Mouse (Mus musculus) embryo, embryonic 11 days (tissue): ENCODE measurements around the gene Dnajc2.

Experiments used
- DNase-seq: peaks from one replicate; pipeline ENCODE4 v3.0.0-alpha.2; 2015

The Dnajc2 gene

GRCm38 (mm10) chr5:21785053-21785452 is at the start of gene Dnajc2, which contains the start of gene Psmc2:
Gene Dnajc2 (minus strand): TSS chr5:21785251.
Gene Psmc2 (plus strand): TSS chr5:21785283.
- peak; percentile 96 for DNase-seq

- no peak for DNase-seq
Observed at GRCm38 (mm10) chr5:21831761-21832160, 46.7 kb upstream of the Dnajc2 start.

GRCm38 (mm10) chr5:21828855-21829254 is 43.8 kb upstream of the Dnajc2 start:
- no peak for DNase-seq

GRCm38 (mm10) chr5:21827643-21828042 is 42.6 kb upstream of the Dnajc2 start:
- DNase-seq = peak; percentile 5

- DNase-seq = no peak
Observed at GRCm38 (mm10) chr5:21826370-21826769, 41.3 kb upstream of the Dnajc2 start.

- peak; percentile 36 for DNase-seq
Observed at GRCm38 (mm10) chr5:21813994-21814393, 28.9 kb upstream of the Dnajc2 start.

- DNase-seq = no peak
Observed at GRCm38 (mm10) chr5:21810924-21811323, 25.9 kb upstream of the Dnajc2 start.

GRCm38 (mm10) chr5:21804837-21805236 is 19.8 kb upstream of the Dnajc2 start:
- no peak for DNase-seq

- no peak for DNase-seq
Observed at GRCm38 (mm10) chr5:21803691-21804188, 18.7 kb upstream of the Dnajc2 start.

GRCm38 (mm10) chr5:21802907-21803306 is 17.9 kb upstream of the Dnajc2 start:
- DNase-seq = no peak

- DNase-seq = no peak
Observed at GRCm38 (mm10) chr5:21792166-21792565, 7.1 kb upstream of the Dnajc2 start.

GRCm38 (mm10) chr5:21789061-21789460 is 4.0 kb upstream of the Dnajc2 start:
- no peak for DNase-seq

- no peak for DNase-seq
Observed at GRCm38 (mm10) chr5:21787186-21788105, 2.4 kb upstream of the Dnajc2 start.

GRCm38 (mm10) chr5:21786258-21787185 is 1.5 kb upstream of the Dnajc2 start:
- peak; percentile 95 for DNase-seq

GRCm38 (mm10) chr5:21785776-21786175 is 725 bp upstream of the Dnajc2 start:
- no peak for DNase-seq

GRCm38 (mm10) chr5:21784161-21785052 is 644 bp downstream of the Dnajc2 start:
- DNase-seq = peak; percentile 47

- DNase-seq = no peak
Observed at GRCm38 (mm10) chr5:21776491-21776890, 8.6 kb downstream of the Dnajc2 start.

GRCm38 (mm10) chr5:21769841-21770240 is 15.2 kb downstream of the Dnajc2 start:
- no peak for DNase-seq

- DNase-seq = no peak
Observed at GRCm38 (mm10) chr5:21768506-21768905, 16.5 kb downstream of the Dnajc2 start.

GRCm38 (mm10) chr5:21745966-21746365 is 39.1 kb downstream of the Dnajc2 start:
- no peak for DNase-seq

GRCm38 (mm10) chr5:21744651-21745050 is 40.4 kb downstream of the Dnajc2 start:
- DNase-seq = no peak

GRCm38 (mm10) chr5:21743606-21744005 is 41.4 kb downstream of the Dnajc2 start:
- DNase-seq = no peak
